Mouse (Mus musculus) cerebellum, adult 2 months (tissue): ENCODE results near the gene Acer1. TPM values are rescaled to one million over a fixed set of nuclear protein-coding genes. Genes with fewer than 3 reads are reported as not detected.

Experiments used
- DNase-seq, 2 experiments: peaks; one replicate each; pipeline ENCODE4 v3.0.0; 2021
- H3K27ac ChIP-seq: fragments of 200-500 bp; 2 replicates; pipeline ENCODE4 v1.5.1; 2012; ENCODE audit warnings: low read length, control low read depth, inconsistent platforms; ENCODE audit not compliant: insufficient read depth
- H3K27me3 ChIP-seq: fragments of 200-500 bp; 2 replicates; pipeline ENCODE4 v1.6.1; 2012; ENCODE audit warnings: inconsistent platforms, mild to moderate bottlenecking, low read length, moderate library complexity; ENCODE audit not compliant: control insufficient read depth, insufficient read depth
- H3K4me1 ChIP-seq: fragments of 200-500 bp; 2 replicates; pipeline ENCODE4 v1.6.1; 2011; ENCODE audit warnings: low read length; ENCODE audit not compliant: control insufficient read depth, insufficient read depth
- H3K4me3 ChIP-seq: fragments of 200-500 bp; replicated peaks from 2 replicates; pipeline ENCODE3; 2011; ENCODE audit warnings: mild to moderate bottlenecking, low read depth, low read length, control low read depth; ENCODE audit not compliant: insufficient read depth
- CTCF ChIP-seq: fragments of 200-500 bp; IDR thresholded peaks from 2 replicates; pipeline ENCODE4 v1.5.1; 2011; ENCODE audit warnings: low read depth, mild to moderate bottlenecking, control low read depth, low read length, moderate library complexity, borderline replicate concordance; ENCODE audit not compliant: insufficient read depth
- POLR2A ChIP-seq: fragments of 200-500 bp; IDR thresholded peaks from 2 replicates; pipeline ENCODE4 v1.6.1; 2011; ENCODE audit warnings: low read length, control low read depth, borderline replicate concordance; ENCODE audit not compliant: insufficient read depth
- WGBS: fragments of 180-500 bp; shearing (Covaris S2); methylation state at CpG from one replicate; pipeline ENCODE4 v1.1.7; 2018; 5-methylcytosine and 5-hydroxymethylcytosine counted together
- polyA plus RNA-seq: library from polyadenylated mRNA; depleted of rRNA; stranded (reverse); fragments of >200 nt; gene quantifications from 2 replicates; pipeline ENCODE4 v1.2.3, GENCODE M21; 2012

The Acer1 gene
- polyA plus RNA-seq, 1 experiment, result not detected

DNA sequence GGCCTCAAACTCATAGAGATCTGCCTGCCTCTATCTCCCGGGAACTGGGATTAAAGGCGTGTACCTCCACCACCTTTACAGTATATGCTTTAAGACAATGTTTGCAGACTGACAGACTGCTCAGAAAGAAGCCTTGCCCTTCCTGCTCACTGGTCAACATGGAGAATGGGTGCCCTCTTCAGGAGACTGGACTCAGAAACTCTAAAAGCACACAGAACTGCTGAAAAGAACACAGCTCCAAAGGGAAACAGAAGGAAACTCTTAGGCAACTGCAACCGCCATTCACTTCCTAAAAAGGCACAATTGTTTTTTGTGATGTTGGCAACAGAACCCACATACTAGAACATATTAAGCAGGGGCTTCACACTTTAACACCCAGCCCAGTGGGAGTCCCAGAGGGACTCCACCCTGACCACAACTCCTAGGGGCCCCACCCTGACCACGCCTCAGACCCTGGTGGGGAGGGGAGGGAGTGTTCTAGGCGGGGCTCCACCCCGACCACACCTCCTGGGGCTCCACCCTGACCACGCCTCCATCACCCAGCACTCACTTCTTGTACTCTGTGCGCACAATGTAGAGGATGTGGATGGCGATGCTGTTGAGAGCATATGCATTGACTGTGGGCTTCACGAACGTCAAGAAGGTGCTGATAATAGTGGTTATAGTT is 24.0 kb downstream of the Acer1 start:
- 42% methylated on average over 11 of the region's 11 CpGs for WGBS
- Histone ChIP-seq H3K27ac (no peak overlapping the region), H3K4me3 (no peak overlapping the region), H3K27me3 (no peaks in the 10 kb centered on the region), H3K4me1 (no peaks in the 10 kb centered on the region)
- no peak for DNase-seq
- TF ChIP-seq POLR2A, result no peak
- no peak for TF ChIP-seq CTCF

DNA sequence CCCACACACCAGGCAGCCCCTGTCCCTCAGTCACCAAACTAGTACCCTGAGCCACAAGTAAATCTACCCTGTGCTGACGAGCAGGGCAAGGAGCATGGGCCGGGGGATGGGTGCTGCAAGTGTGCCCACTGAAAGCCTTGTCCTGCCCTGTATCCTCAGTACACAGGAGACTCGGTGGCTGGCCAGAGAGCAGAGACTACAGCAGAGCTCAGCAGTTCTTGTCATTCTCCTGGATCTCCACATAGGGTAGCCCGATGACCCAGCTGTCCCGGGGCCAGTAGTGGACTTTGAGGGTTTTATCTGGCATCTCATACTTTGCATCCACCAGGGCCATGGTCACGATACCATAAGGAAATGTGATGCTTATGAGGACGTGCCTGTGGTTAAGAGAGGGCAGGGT is 27.1 kb downstream of the Acer1 start:
- 83% methylated on average over 7 of the region's 7 CpGs for WGBS
- no peak for DNase-seq
- no peak overlapping the region for H3K4me3 ChIP-seq
- no peak for TF ChIP-seq POLR2A
- TF ChIP-seq CTCF, result no peak
- H3K27me3 ChIP-seq, result no peaks in the 10 kb centered on the region
- no peak overlapping the region for H3K27ac ChIP-seq
- H3K4me1 ChIP-seq, result no peaks in the 10 kb centered on the region

DNA sequence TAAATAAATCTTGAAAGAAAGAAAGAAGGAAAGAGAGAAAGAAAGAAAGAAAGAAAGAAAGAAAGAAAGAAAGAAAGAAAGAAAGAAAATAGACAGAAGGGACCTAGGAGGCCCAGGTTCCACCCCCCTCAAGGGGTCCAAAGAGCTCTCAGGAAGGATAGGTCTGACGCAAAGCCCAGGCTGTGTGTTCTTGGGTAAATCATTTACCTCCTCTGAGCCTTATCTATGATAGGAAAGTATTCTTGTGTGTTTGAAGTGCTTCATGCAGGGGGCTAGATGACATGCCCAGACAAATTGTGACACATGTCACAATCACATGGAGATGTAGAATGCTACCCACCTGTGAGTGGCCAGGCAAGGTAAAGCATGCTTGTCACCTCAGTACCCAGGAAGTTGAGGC is 29.3 kb downstream of the Acer1 start:
- Histone ChIP-seq H3K4me1 (no peaks in the 10 kb centered on the region), H3K27me3 (no peaks in the 10 kb centered on the region), H3K4me3 (no peak overlapping the region), H3K27ac (no peak overlapping the region)
- WGBS, result 86% methylated on average over 1 of the region's 1 CpGs
- TF ChIP-seq POLR2A (no peak), CTCF (no peak)
- DNase-seq, result no peak

DNA sequence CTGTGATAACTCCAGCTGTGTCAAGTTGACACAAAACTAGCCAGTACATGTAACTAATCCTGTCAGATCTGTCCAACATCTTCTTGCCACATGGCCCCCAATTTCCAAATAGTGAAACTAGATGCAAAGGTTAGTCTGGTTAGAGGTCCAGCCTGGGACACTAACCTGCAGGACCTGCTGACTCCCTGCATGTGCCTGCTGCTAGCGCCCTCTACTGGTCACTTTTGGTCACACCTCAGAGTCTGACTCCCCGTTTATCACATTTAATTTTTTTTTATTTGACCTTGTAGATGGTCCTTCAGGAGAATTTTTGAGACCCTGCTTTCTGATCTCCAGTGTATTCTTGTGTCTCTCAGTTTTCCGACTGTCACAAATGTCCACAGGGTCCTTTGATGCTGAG is 31.0 kb downstream of the Acer1 start:
- peak; percentile 52 to 64 for DNase-seq
- 13% methylated on average over 3 of the region's 3 CpGs for WGBS
- TF ChIP-seq CTCF (peak; percentile 88), POLR2A (no peak)
- no peaks in the 10 kb centered on the region for H3K27me3 ChIP-seq
- H3K4me1 ChIP-seq, result no peaks in the 10 kb centered on the region
- H3K27ac ChIP-seq, result no peak overlapping the region
- no peak overlapping the region for H3K4me3 ChIP-seq

DNA sequence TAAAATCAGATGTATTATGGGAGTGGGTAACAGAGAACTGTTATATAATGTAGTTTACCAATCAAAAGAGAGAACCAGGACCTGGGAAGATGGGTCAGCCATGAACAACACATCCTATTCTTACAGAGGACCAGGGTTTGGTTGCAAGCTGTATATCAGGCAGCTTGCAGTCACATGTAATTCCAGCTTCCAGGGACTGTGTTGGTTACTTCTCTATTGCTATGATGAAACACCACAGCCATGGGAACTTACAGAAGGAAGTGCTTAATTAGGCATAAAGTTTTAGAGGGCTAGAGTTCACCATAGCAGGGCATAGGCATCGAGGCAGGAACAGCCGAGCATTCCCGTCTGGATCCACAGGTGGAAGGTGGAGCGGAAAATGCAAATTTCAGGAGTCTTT is 43.2 kb downstream of the Acer1 start:
- no peak for TF ChIP-seq CTCF
- TF ChIP-seq POLR2A, result no peak
- H3K4me1 ChIP-seq, result peaks cover under 1% of the 10 kb centered on the region; the same call in 1 of the 2 replicates
- no peak overlapping the region for H3K4me3 ChIP-seq
- DNase-seq, result no peak
- H3K27me3 ChIP-seq, result no peaks in the 10 kb centered on the region
- 87% methylated on average over 4 of the region's 4 CpGs for WGBS
- H3K27ac ChIP-seq, result no peak overlapping the region

DNA sequence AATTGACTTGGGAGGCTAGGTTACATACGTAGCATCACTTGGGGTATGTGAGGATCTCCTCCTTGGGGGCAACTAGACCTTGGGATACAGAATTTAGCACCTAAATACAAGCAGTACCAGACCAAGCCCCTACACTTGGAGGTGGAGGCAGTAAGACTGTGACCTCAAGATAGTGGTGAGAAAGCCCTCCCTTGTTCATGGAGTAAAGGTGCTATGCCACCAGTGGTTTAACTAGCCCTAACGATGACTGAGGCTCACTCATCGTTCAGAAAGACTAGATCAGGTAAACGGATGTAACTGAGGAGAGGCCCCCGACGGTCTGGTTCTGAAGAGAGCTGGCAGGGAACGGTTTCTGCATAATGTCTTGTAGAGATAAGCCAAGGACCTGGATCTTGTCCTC is 45.2 kb downstream of the Acer1 start:
- no peak for TF ChIP-seq CTCF
- H3K4me3 ChIP-seq, result no peak overlapping the region

DNA sequence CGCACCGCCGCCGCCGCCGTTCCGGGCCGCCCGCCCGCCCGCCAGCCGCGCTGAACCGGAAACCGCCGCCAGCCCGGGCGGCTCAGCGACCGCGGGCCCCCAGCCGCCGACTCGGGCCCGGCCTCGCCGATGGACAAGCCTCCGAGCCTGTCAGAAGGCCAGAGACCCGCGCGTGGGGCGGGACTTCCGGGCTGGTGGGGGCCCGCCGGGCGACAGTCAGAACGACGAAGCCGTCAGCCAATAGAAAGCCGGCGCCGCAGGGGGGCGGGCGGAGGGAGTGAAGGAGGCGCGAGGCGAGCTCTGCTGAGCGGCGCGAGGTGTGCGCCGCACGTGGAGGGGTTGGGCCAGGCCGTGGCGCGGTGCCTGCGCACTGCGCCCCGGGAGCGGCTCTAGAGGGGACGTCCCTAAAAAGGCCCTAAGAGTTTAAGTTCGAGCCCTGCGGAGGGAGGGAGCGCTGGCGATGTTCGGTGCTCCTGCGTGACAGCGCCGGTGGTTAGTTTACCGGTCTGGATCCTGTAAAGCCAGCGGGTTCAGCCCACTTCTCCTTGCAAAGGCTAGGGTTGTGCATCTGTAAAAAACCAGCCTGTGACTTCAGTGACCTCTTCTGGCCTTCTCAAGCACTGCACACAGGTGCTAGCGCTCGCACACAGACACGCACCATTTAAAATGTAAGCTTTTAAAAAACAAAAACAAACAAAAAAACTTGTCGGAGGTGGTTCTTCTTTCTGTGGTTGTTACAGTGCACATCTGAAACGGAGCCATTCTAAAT is 46.4 kb downstream of the Acer1 start, which contains the start of gene Mllt1:
Gene Mllt1 (minus strand): TSS at position 53 of the 769 bp plus-strand sequence.
- no peaks in the 10 kb centered on the region for H3K27me3 ChIP-seq
- peak; percentile 99 to 100 for DNase-seq
- H3K4me3 ChIP-seq, result peak within 1 kb of the TSS; percentile 73
- peak; percentile 24; the same call in 1 of the 2 replicates for TF ChIP-seq POLR2A
- TF ChIP-seq CTCF, result peak; percentile 54
- H3K4me1 ChIP-seq, result peaks cover 13% of the 10 kb centered on the region; the same call in 1 of the 2 replicates
- H3K27ac ChIP-seq, result no peak within 1 kb of the TSS
- 4% methylated on average over 74 of the region's 76 CpGs for WGBS

More for the DNA sequence above, 45.2 kb downstream of the Acer1 start:
- DNase-seq, result no peak
- Histone ChIP-seq H3K27me3 (no peaks in the 10 kb centered on the region), H3K27ac (no peak overlapping the region), H3K4me1 (peaks cover 13% of the 10 kb centered on the region; the same call in 1 of the 2 replicates)
- WGBS, result 93% methylated on average over 7 of the region's 7 CpGs
